Mouse (Mus musculus): ENCODE results near the gene Kif13a.

- TF ChIP-seq POLR2A (IDR thresholded peaks at IDR 0.05; ENCODE audit: borderline replicate concordance, control insufficient read depth, low read depth, low read length) (no peak), CTCF (IDR thresholded peaks at IDR 0.05; ENCODE audit: control insufficient read depth, insufficient read depth, low read length) (no peak)
These were observed 106.4 kb downstream of the Kif13a start for GRCm38 (mm10) chr13:46823271-46823670.

Measured in bone marrow, adult 2 months (tissue).